Comparison of ENCODE assay signal across 8 mouse cellular contexts in genomic region chr11:113784656-113785396, GRCm38 (mm10). TPM values are rescaled to one million over a fixed set of nuclear protein-coding genes. Genes with fewer than 3 reads are reported as not detected.
A peak's percentile ranks its signal among the peaks of the same experiment; 100 is the strongest.
DNase-seq lines count a peak whose midpoint lies in the region; ATAC-seq and TF ChIP-seq lines count a peak whose summit lies in the region.

No protein-coding gene starts in this region.

- ATAC-seq in intestine, embryonic 16.5 days = no peak
- peak; percentile 19 for ATAC-seq in neural tube, embryonic 13.5 days (ENCODE audit: low read depth)

- 26% methylated on average over 2 of the region's 2 CpGs for WGBS in forebrain, embryonic 10.5 days
- 52% methylated on average over 2 of the region's 2 CpGs for WGBS in intestine, embryonic 16.5 days
- 28% methylated on average over 2 of the region's 2 CpGs for WGBS in neural tube, embryonic 13.5 days

- 0 out of 2 replicates have a peak, but pooled peaks cover 3% of the 10 kb centered on the region for H3K27me3 ChIP-seq in forebrain, embryonic 10.5 days (ENCODE audit: poor library complexity, severe bottlenecking)
- H3K27me3 ChIP-seq in intestine, embryonic 16.5 days (replicated peaks; ENCODE audit: control insufficient read depth, insufficient read depth, low read length) = no peaks in the 10 kb centered on the region
- H3K27me3 ChIP-seq in neural tube, embryonic 13.5 days = no peaks in the 10 kb centered on the region

- DNase-seq in left cerebral cortex, adult 2 months (ENCODE audit: extremely low spot score in 1 of 2, low spot score in 2 of 2) = no peak
- DNase-seq in left cerebral cortex, adult 11 months (ENCODE audit: low spot score) = no peak
- DNase-seq in forebrain, embryonic 10.5 days (ENCODE audit: extremely low spot score, low spot score) = peak; percentile 50
- no peak for DNase-seq in ovary, postnatal 14 days (ENCODE audit: low spot score)
- DNase-seq in urinary bladder, postnatal 25 days (ENCODE audit: low spot score) = no peak
- DNase-seq in layer of hippocampus, adult 18-20 months (ENCODE audit: low spot score in 2 of 2) = no peak

- H3K4me1 ChIP-seq in forebrain, embryonic 10.5 days = peaks cover 85% of the 10 kb centered on the region
- H3K4me1 ChIP-seq in intestine, embryonic 16.5 days (ENCODE audit: control insufficient read depth, insufficient read depth, low read length) = peaks cover 36% of the 10 kb centered on the region
- peaks cover 73% of the 10 kb centered on the region for H3K4me1 ChIP-seq in neural tube, embryonic 13.5 days (replicated peaks)

- H3K4me3 ChIP-seq in left cerebral cortex, adult 2 months = no peak overlapping the region
- H3K4me3 ChIP-seq in forebrain, embryonic 10.5 days = peak overlapping the region; percentile 44
- H3K4me3 ChIP-seq in intestine, embryonic 16.5 days (ENCODE audit: low read length) = no peak overlapping the region
- no peak overlapping the region for H3K4me3 ChIP-seq in neural tube, embryonic 13.5 days

- no peaks in the 10 kb centered on the region for H3K9me3 ChIP-seq in forebrain, embryonic 10.5 days
- H3K9me3 ChIP-seq in intestine, embryonic 16.5 days (ENCODE audit: control insufficient read depth, low read length) = no peaks in the 10 kb centered on the region
- H3K9me3 ChIP-seq in neural tube, embryonic 13.5 days = no peaks in the 10 kb centered on the region

- no peak overlapping the region for H3K4me2 ChIP-seq in intestine, embryonic 16.5 days (ENCODE audit: low read depth, low read length)
- peak overlapping the region; percentile 53 for H3K4me2 ChIP-seq in neural tube, embryonic 13.5 days

- TF ChIP-seq CTCF in left cerebral cortex, adult 2 months (IDR thresholded peaks at IDR 0.05) = no peak

- peak overlapping the region; percentile 66; the same call in 1 of the 2 replicates for H3K9ac ChIP-seq in intestine, embryonic 16.5 days (ENCODE audit: low read depth, low read length)
- no peak overlapping the region for H3K9ac ChIP-seq in neural tube, embryonic 13.5 days

- no peaks in the 10 kb centered on the region for H3K36me3 ChIP-seq in forebrain, embryonic 10.5 days (replicated peaks)
- no peaks in the 10 kb centered on the region for H3K36me3 ChIP-seq in intestine, embryonic 16.5 days (ENCODE audit: control insufficient read depth, insufficient read depth, low read length)
- no peaks in the 10 kb centered on the region for H3K36me3 ChIP-seq in neural tube, embryonic 13.5 days

- peak overlapping the region; percentile 76 for H3K27ac ChIP-seq in left cerebral cortex, adult 2 months
- peak overlapping the region; percentile 92 for H3K27ac ChIP-seq in forebrain, embryonic 10.5 days
- peak overlapping the region; percentile 97 for H3K27ac ChIP-seq in intestine, embryonic 16.5 days (ENCODE audit: low read length)
- peak overlapping the region; percentile 97 for H3K27ac ChIP-seq in neural tube, embryonic 13.5 days (replicated peaks)

- intact Hi-C loops in left cerebral cortex, adult 2 months (cut with DNase I) = loop anchor here (2.0 kb wide), 1 partner anchor 22 kb away; no protein-coding TSS in a partner anchor

RNA-seq across cellular contexts. Expression of gene Cdc42ep4, which starts 33.1 kb away (rescaled TPM):
- total RNA-seq in left cerebral cortex, adult 2 months (2021) = 10 to 100 TPM; 25.6 to 28.8 TPM
- 107 TPM in 2 replicates for polyA plus RNA-seq in forebrain, embryonic 10.5 days (2016; fragmentation: Nextera tagmentation; extraction: Ambion mirVana)
- 59.0 and 60.3 TPM in 2 replicates for polyA plus RNA-seq in intestine, embryonic 16.5 days (2015; fragmentation: Nextera tagmentation; extraction: Ambion mirVana)
- polyA plus RNA-seq in neural tube, embryonic 13.5 days (2015; fragmentation: Nextera tagmentation; extraction: Ambion mirVana) = 54.6 and 58.9 TPM in 2 replicates
- total RNA-seq in layer of hippocampus, adult 18-20 months (2021) = 10 to 100 TPM; 32.4 to 32.7 TPM
